Mouse (Mus musculus) v-Abl transformed pro-B cells (cell line): Measurements from ENCODE around the gene Cltb.

Experiments
- in situ Hi-C, 2 experiments: fragments of 400-800 bp; cut with MboI; formaldehyde crosslinking; loops; one replicate each; pipeline ENCODE4 v1.15.1; 2025; ENCODE audit not compliant: unreplicated experiment in 2 of 2

The Cltb gene

DNA sequence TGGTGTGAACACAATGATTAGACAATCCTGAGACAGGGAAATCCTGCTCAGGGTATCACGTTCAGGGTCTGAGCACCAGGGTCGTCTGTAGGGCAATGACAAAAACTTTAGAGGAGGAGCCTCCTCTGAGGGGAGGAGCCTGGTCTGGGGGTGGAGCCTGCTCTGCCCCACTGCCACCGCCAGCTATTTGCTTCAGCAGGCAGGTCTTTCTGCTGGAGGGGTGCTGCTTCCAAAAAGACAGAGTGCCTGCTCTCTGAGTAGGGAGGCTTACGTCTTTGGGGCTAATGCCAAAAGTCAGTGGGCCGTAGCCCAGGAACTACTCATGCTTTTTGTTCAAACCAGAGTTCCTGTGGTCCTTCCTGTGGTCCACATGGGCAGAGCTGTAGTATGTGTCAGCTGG lies 42.8 kb downstream of the Cltb start:
- in situ Hi-C loops = no loop called here

DNA sequence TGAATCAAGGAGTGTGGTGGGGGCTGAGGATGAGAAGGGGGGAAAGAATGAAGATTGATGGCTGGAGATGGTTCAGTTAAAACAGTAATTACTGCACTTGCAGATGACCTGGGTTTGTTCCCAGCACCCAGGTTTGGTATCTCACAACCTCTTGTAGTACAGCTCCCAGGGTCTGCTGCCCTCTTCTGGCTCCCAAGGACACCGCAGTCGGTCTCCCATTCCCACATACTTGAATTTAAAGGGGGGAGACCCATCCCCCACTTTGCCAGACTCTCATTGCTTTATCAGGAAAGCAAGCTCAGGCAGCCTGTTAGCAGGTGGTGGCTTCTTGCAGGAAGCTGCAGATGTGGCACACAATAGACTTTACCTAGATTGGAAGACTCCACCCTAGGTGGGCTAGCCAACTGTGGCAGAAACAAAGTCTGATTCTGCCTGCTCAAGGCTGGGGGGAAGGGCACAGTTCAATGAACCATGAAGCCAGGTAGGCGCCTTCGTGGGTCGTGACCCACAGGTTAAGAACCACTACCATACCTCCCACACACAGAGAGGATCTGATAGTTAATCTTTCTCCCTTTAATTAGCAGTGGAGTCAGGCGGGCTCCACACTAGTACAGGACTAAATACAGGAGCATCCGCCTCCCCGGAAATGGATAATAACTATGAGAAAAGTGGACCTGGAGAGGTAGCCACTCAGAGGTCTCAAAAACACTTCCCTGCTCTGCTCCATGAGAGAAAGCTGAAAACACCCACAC lies 45.4 kb downstream of the Cltb start:
- in situ Hi-C loops = no loop called here

DNA sequence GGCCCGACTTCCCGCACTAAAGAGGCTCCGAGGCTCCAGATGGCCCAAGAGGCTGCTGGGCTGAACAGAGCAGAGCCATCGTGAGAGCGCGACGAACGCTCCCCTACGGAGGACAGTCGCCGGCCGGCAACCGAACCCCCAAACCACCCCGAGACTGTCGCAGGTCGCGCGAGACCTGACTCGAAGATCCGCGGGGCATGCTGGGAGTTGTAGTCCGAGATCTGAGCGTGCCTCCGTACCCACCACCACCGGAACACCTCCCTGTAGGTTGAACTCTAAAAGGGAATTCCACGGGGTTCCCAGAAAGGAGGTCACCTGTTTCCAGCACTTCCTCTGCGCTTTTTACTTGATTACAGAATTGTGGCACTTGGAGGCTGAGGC lies 46.0 kb downstream of the Cltb start, which contains the start of gene 4833439L19Rik:
Gene 4833439L19Rik, minus strand, starts transcription at position 235 of the 381 bp plus-strand sequence.
- in situ Hi-C loops = no loop called here

DNA sequence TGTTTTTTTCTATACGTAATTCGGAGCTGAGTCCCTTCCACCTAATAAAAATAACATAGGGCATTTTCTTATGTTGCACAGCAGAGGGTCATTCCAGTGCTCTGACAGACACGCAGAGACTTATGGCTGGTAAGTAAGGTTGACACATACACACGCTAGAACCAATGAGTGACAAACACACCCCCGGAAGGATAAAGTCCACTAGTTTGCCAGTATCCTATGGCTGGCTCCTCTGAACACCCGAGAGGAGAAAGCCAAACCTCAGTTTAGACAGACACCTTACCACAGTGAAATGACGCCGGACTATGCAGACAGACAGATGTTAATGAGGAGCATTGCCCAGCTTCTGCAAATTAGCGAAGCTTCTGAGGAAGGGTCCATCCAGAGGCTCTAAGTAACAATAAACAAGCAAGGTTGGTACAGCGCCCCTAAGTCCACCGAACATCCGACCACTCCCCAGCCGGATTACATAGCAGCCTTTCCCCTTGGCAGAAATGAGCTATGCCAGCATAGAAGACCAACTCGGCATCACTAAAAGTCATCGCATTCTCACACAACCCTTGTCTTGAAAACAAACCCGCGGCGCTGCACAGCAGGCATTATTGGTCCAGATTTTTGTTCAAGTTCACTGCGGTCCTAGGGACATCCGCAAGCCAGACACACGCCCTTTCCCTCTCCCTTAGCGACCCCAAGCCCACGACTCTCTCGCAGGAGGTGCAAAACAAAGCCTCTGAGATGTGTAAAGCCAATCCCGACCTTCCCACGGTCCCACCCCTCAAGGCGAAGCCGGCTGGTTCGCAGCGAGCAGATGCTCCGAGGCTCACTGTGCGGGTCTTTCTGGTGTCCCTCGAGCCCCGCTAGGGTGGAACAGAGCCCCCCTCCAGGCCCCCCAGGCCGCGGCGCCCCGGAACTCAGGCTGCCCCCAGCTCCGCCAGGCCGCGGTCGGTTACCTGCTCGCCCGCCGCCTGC lies 46.6 kb downstream of the Cltb start:
- in situ Hi-C loops = no loop called here

DNA sequence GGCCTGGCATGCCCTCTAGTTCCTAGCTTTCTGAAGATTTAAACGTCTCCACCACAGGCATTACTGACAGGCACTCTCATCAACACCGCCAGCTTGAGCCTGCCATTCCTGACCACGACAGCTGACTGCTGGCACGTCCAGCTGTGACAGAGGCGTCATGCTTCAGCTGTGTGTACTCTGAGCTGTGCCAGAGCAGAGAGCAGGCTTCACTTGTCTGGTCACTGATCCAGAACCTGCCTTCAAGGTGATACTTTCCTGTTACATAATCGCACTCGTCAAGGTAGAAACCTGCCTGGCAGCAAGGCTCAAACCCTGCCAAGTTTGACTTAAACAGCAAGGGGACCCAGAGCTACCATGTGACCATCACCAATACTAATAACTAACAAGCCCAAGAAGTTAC lies 48.6 kb downstream of the Cltb start:
- in situ Hi-C loops = no loop called here

DNA sequence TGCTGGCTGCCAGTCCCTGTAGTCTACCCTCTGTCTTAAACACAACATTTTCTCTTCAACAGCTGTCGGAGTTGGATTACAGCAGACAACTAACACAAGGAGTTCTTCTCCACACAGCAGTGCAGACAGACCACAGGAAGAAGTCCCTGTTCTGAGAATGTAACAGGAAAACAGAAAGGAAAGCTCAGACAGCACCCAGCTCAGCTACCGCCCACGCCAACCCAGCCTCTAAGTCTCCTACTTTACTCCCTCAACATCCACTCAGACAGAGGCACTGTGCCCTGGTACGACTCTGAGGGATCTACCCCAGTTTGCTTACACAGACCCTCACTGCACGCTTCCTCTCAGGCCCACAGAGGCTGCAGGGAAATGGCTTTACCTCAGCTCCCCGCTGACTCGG lies 50.5 kb downstream of the Cltb start:
- in situ Hi-C loops = no loop called here

DNA sequence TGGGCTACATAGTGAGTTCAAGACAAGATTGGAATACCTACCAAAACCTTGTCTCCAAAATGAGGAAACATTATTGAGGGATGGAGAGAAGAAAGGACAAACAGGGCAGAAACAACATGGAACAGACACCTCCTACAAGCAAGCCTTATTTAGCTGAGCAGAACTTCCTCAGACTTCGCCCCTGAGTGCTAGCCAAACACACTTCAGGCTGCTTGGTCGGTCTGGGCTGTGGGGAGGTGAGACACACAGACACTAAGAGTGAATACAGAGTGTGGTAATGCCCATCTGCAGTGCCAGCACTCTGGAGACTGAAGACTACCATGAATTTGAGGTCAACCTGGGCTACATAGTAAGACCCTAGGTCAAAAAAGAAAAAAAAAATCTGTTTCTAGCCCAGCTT lies 51.5 kb downstream of the Cltb start:
- in situ Hi-C loops = no loop called here

DNA sequence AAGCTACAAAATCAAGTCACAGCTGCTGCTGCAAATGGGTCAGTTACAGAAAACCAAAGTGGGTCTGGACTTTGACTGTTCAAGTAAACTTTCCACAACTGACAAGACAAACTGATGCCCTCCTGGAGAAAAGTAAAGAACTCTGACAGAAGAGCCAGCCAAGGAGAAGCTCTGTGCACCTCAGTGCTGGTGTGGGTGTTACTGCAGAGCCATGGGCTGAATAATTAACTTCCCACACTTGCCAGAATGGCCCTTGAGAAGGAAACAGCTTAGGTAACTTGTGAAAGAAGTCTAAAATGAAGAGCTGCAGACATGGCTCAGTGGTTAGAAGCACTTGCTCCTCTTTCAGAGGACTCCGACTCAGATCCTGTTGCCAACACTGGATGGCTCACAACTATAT lies 53.5 kb downstream of the Cltb start:
- in situ Hi-C loops = no loop called here

DNA sequence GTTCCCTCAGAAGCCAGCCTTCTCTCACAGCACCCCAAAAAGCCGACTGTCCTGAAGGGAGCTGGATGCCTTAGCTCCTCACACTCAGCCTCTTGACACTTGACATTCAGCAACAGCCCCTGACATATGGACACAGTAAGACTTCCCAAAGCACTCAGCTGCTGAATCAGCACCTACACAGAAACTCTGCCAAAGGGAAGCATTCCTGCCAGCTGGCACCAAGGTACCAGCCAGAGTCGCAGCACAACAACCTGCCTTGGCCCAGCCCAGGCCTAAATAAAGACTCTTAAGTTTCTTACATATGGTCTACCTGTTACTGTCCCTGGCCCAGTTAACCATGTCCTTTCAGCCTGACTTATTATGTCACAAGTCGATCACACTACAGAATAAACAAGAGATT lies 54.3 kb downstream of the Cltb start:
- in situ Hi-C loops = no loop called here

DNA sequence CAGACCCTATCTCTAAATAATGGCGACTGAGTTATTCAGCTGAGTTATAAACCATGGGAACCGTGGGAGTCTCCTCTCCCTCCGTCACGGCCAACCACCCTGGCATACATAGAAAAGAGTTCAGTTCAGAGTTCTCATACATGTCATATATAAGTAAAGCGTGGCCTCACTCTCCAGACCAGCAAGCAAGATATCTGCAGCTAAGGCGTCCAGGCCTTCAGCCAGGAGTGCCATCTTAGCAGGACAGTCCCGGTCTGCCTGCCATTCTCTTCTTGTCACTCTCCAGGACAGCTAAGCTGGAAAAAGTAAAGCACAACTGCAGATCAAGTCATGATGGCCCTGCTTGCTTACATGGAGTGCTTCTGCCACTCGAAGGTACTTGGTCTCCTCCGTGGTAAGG lies 55.0 kb downstream of the Cltb start:
- in situ Hi-C loops = no loop called here

DNA sequence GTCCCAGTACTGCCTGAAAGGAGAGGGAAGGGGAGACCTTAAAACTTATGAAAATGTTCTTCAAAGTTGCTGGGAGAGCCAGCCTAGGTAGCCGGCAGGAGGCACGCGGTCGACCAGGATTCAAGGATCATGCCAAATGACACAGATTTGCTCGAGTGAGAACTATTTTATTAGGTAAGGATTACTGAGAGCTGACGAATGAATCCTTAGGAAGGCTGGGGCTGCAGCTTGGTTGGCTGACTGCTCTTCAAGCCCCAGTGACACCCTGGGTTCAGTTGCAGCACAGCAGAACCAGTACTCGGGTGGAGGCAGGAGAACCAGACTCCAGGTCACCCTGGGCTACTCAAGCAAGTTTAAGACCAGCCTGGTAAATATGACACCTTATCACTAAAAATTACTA lies 63.1 kb downstream of the Cltb start:
- in situ Hi-C loops = no loop called here
